Mouse (Mus musculus): ENCODE measurements around the gene Klhdc8a. TPM values are rescaled to one million over a fixed set of nuclear protein-coding genes. Genes with fewer than 3 reads are reported as not detected.

The Klhdc8a gene
- total RNA-seq, 2 experiments from 2014 or later: 16.7 to 25.6 TPM

- no peak for DNase-seq
These were observed 7.3 kb upstream of the Klhdc8a start for GRCm38 (mm10) chr1:132290921-132291675.

- DNase-seq: no peak
These were observed 6.7 kb upstream of the Klhdc8a start for GRCm38 (mm10) chr1:132291706-132292105.

GRCm38 (mm10) chr1:132292318-132293129 is 5.9 kb upstream of the Klhdc8a start:
- no peak for DNase-seq

- DNase-seq: no peak
These were observed 2.9 kb upstream of the Klhdc8a start for GRCm38 (mm10) chr1:132295506-132295905.

GRCm38 (mm10) chr1:132296051-132296450 is 2.4 kb upstream of the Klhdc8a start:
- DNase-seq: no peak

GRCm38 (mm10) chr1:132298801-132299464 is 507 bp downstream of the Klhdc8a start:
- DNase-seq: peak; percentile 35 to 55

- DNase-seq: peak; percentile 34 to 51
These were observed 1.3 kb downstream of the Klhdc8a start for GRCm38 (mm10) chr1:132299744-132300143.

- no peak for DNase-seq
These were observed 2.8 kb downstream of the Klhdc8a start for GRCm38 (mm10) chr1:132301242-132301641.

GRCm38 (mm10) chr1:132302341-132302866 is 4.0 kb downstream of the Klhdc8a start:
- no peak for DNase-seq

- no peak for DNase-seq
These were observed 6.3 kb downstream of the Klhdc8a start for GRCm38 (mm10) chr1:132304618-132305214.

GRCm38 (mm10) chr1:132306160-132306559 is 7.7 kb downstream of the Klhdc8a start:
- DNase-seq: peak; percentile 38 to 65

GRCm38 (mm10) chr1:132306808-132307207 is 8.4 kb downstream of the Klhdc8a start:
- DNase-seq: no peak

- no peak for DNase-seq
These were observed 9.5 kb downstream of the Klhdc8a start for GRCm38 (mm10) chr1:132307962-132308361.

- no peak for DNase-seq
These were observed 10.2 kb downstream of the Klhdc8a start for GRCm38 (mm10) chr1:132308674-132309073.

GRCm38 (mm10) chr1:132310754-132311153 is 12.3 kb downstream of the Klhdc8a start:
- no peak for DNase-seq

- peak; percentile 34 to 40 for DNase-seq
These were observed 12.9 kb downstream of the Klhdc8a start for GRCm38 (mm10) chr1:132311174-132311859.

GRCm38 (mm10) chr1:132312043-132312442 is 13.6 kb downstream of the Klhdc8a start:
- DNase-seq: peak in 1 of 2 experiments; percentile 47

GRCm38 (mm10) chr1:132312703-132313102 is 14.3 kb downstream of the Klhdc8a start:
- DNase-seq: peak; percentile 74 to 88

- DNase-seq: peak; percentile 94 to 96
These were observed 17.6 kb downstream of the Klhdc8a start, which contains the start of gene Nuak2 for GRCm38 (mm10) chr1:132315889-132316624. Nuak2 (plus strand) TSS chr1:132316126.

GRCm38 (mm10) chr1:132316625-132316994 is 18.2 kb downstream of the Klhdc8a start:
- DNase-seq: peak in 1 of 2 experiments; percentile 39

- DNase-seq: peak; percentile 56 to 59
These were observed 19.0 kb downstream of the Klhdc8a start for GRCm38 (mm10) chr1:132317413-132317812.
